Mouse (Mus musculus) stomach, postnatal 0 days (tissue): ENCODE results near the gene Rdx. TPM values are rescaled to one million over a fixed set of nuclear protein-coding genes. Genes with fewer than 3 reads are reported as not detected.
A peak's percentile ranks its signal among the peaks of the same experiment; 100 is the strongest.

Experiments used
- ATAC-seq: fragments of 200-750 bp; cut with Nextera tagmentation; 2 replicates; pipeline ENCODE4 v1.8.0; 2017; ENCODE audit not compliant: low FRiP score, low TSS enrichment
- DNase-seq: peaks from one replicate; pipeline ENCODE4 v3.0.0-alpha.2; 2016; ENCODE audit warnings: low spot score
- H3K27ac ChIP-seq: fragments of 300-500 bp; sonication (generic); replicated peaks from 2 replicates; pipeline ENCODE4 v1.5.1; 2014; ENCODE audit warnings: mild to moderate bottlenecking, control low read depth
- H3K27me3 ChIP-seq: fragments of 300-500 bp; sonication (generic); 2 replicates; pipeline ENCODE4 v1.6.1; 2014; ENCODE audit warnings: low read length; ENCODE audit not compliant: control insufficient read depth, insufficient read depth
- H3K36me3 ChIP-seq: fragments of 300-500 bp; sonication (generic); 2 replicates; pipeline ENCODE4 v1.6.1; 2014; ENCODE audit warnings: low read length, mixed read lengths; ENCODE audit not compliant: control insufficient read depth, insufficient read depth
- H3K4me1 ChIP-seq: fragments of 300-500 bp; sonication (generic); replicated peaks from 2 replicates; pipeline ENCODE4 v1.6.1; 2014; ENCODE audit warnings: antibody characterized with exemption; ENCODE audit not compliant: control insufficient read depth, insufficient read depth
- H3K4me2 ChIP-seq: fragments of 300-500 bp; sonication (generic); replicated peaks from 2 replicates; pipeline ENCODE4 v1.6.1; 2014; ENCODE audit warnings: low read depth, mild to moderate bottlenecking, control low read depth, moderate library complexity
- H3K4me3 ChIP-seq: fragments of 300-500 bp; sonication (generic); 2 replicates; pipeline ENCODE4 v1.5.1; 2014; ENCODE audit warnings: low read depth, low read length, control low read depth
- H3K9ac ChIP-seq: fragments of 300-500 bp; sonication (generic); 2 replicates; pipeline ENCODE4 v1.6.1; 2014; ENCODE audit warnings: mild to moderate bottlenecking, low read length, control low read depth, mixed read lengths
- H3K9me3 ChIP-seq: fragments of 300-500 bp; sonication (generic); 2 replicates; pipeline ENCODE4 v1.6.1; 2016; ENCODE audit warnings: low read length; ENCODE audit not compliant: control insufficient read depth
- CTCF ChIP-seq: IDR thresholded peaks from 2 replicates; pipeline ENCODE4 v1.5.1; 2016; ENCODE audit warnings: antibody characterized with exemption, low read depth, mild to moderate bottlenecking, moderate library complexity
- EP300 ChIP-seq: optimal IDR thresholded peaks from 2 replicates; pipeline ENCODE3; 2016; ENCODE audit warnings: antibody characterized with exemption
- WGBS: fragments of 180-500 bp; shearing (Covaris S2); extraction: QIAGEN DNeasy Blood & Tissue Kit; methylation state at CpG from one replicate; pipeline ENCODE4 v1.1.7; 2014; 5-methylcytosine and 5-hydroxymethylcytosine counted together
- microRNA-seq: library from miRNA; unstranded; fragments of <30 nt; microRNA quantifications from one replicate; pipeline ENCODE4, GENCODE M21; 2016
- polyA plus RNA-seq: library from polyadenylated mRNA; unstranded; fragments of >200 nt; fragmentation: Nextera tagmentation; extraction: Ambion mirVana; gene quantifications from 2 replicates; pipeline ENCODE4 v1.2.1, GENCODE M21; 2015

Gene Rdx
- polyA plus RNA-seq, 1 experiment from 2014 or later, result 52.7 TPM

- H3K9me3 ChIP-seq, result no peaks in the 10 kb centered on the region
These were observed 72.2 kb downstream of the Rdx start for GRCm38 (mm10) chr9:52119212-52119611.

GRCm38 (mm10) chr9:52125225-52125624 lies 78.3 kb downstream of the Rdx start:
- no peak overlapping the region for H3K9ac ChIP-seq
- no peaks in the 10 kb centered on the region for H3K9me3 ChIP-seq
- ATAC-seq (no peak), DNase-seq (no peak)
- no peaks in the 10 kb centered on the region for H3K27me3 ChIP-seq
- no peaks in the 10 kb centered on the region for H3K36me3 ChIP-seq
- H3K27ac ChIP-seq, result no peak overlapping the region
- H3K4me2 ChIP-seq, result no peak overlapping the region
- WGBS, result 96% methylated on average over 6 of the region's 6 CpGs
- TF ChIP-seq EP300 (no peak), CTCF (no peak)
- H3K4me1 ChIP-seq, result no peaks in the 10 kb centered on the region
- H3K4me3 ChIP-seq, result no peak overlapping the region

More at GRCm38 (mm10) chr9:52119212-52119611, 72.2 kb downstream of the Rdx start:
- DNase-seq, result no peak
- H3K36me3 ChIP-seq, result peaks cover 16% of the 10 kb centered on the region; the same call in 1 of the 2 replicates
- TF ChIP-seq EP300 (no peak), CTCF (no peak)
- H3K27me3 ChIP-seq, result no peaks in the 10 kb centered on the region
- no peak overlapping the region for H3K9ac ChIP-seq
- 82% methylated on average over 4 of the region's 4 CpGs for WGBS
- no peaks in the 10 kb centered on the region for H3K4me1 ChIP-seq
- ATAC-seq, result no peak
- no peak overlapping the region for H3K4me3 ChIP-seq
- no peak overlapping the region for H3K4me2 ChIP-seq
- no peak overlapping the region for H3K27ac ChIP-seq

GRCm38 (mm10) chr9:52130348-52130747 lies 83.4 kb downstream of the Rdx start:
- Histone ChIP-seq H3K9ac (no peak overlapping the region), H3K9me3 (no peaks in the 10 kb centered on the region), H3K27ac (no peak overlapping the region), H3K36me3 (no peaks in the 10 kb centered on the region), H3K27me3 (no peaks in the 10 kb centered on the region), H3K4me3 (no peak overlapping the region), H3K4me1 (no peaks in the 10 kb centered on the region), H3K4me2 (no peak overlapping the region)
- ATAC-seq, result no peak
- WGBS, result 60% methylated on average over 4 of the region's 4 CpGs
- no peak for DNase-seq
- TF ChIP-seq EP300, result no peak
- TF ChIP-seq CTCF, result peak; percentile 65

GRCm38 (mm10) chr9:52132771-52133170 lies 85.8 kb downstream of the Rdx start:
- H3K4me2 ChIP-seq, result no peak overlapping the region
- no peak overlapping the region for H3K4me3 ChIP-seq
- no peaks in the 10 kb centered on the region for H3K4me1 ChIP-seq
- no peaks in the 10 kb centered on the region for H3K27me3 ChIP-seq
- H3K27ac ChIP-seq, result no peak overlapping the region
- no peaks in the 10 kb centered on the region for H3K9me3 ChIP-seq
- ATAC-seq (no peak), DNase-seq (no peak)
- no peak for TF ChIP-seq CTCF
- no peak for TF ChIP-seq EP300
- H3K36me3 ChIP-seq, result no peaks in the 10 kb centered on the region
- WGBS, result 79% methylated on average over 2 of the region's 2 CpGs
- H3K9ac ChIP-seq, result no peak overlapping the region

Small RNA genes lying within 50 kb of the gene (microRNA-seq; reads per million reads assigned to microRNA genes)
- gene Gm27686 (not detected), gene Mir6244 (not detected)

Other genes starting within 250 kb of the Rdx start
- gene Fdx1, start 83.6 kb upstream of the Rdx start, polyA plus RNA-seq, result 143 TPM in 2 replicates
- gene Zc3h12c, start 121.4 kb downstream of the Rdx start, polyA plus RNA-seq, result 1.1 and 1.2 TPM in 2 replicates